Mouse (Mus musculus) intestine, postnatal 0 days (tissue): ENCODE measurements around the gene Cfl1. TPM values are rescaled to one million over a fixed set of nuclear protein-coding genes. Genes with fewer than 3 reads are reported as not detected.
A peak's percentile ranks its signal among the peaks of the same experiment; 100 is the strongest.

Experiments used
- ATAC-seq: fragments of 200-750 bp; cut with Nextera tagmentation; 2 replicates; pipeline ENCODE4 v1.8.0; 2017; ENCODE audit warnings: mild to moderate bottlenecking, moderate TSS enrichment, moderate library complexity
- H3K27ac ChIP-seq: fragments of 300-500 bp; sonication (generic); 2 replicates; pipeline ENCODE4 v1.5.1; 2014; ENCODE audit warnings: mild to moderate bottlenecking, low read depth, low read length, moderate library complexity
- H3K27me3 ChIP-seq: fragments of 300-500 bp; sonication (generic); replicated peaks from 2 replicates; pipeline ENCODE4 v1.6.1; 2014; ENCODE audit warnings: low read length, mixed read lengths; ENCODE audit not compliant: control insufficient read depth, insufficient read depth
- H3K36me3 ChIP-seq: fragments of 300-500 bp; sonication (generic); 2 replicates; pipeline ENCODE4 v1.6.1; 2014; ENCODE audit warnings: mild to moderate bottlenecking, moderate library complexity; ENCODE audit not compliant: control insufficient read depth, insufficient read depth
- H3K4me1 ChIP-seq: fragments of 300-500 bp; sonication (generic); replicated peaks from 2 replicates; pipeline ENCODE4 v1.6.1; 2014; ENCODE audit warnings: antibody characterized with exemption, low read length, mixed read lengths; ENCODE audit not compliant: control insufficient read depth, insufficient read depth
- H3K4me2 ChIP-seq: fragments of 300-500 bp; sonication (generic); replicated peaks from 2 replicates; pipeline ENCODE4 v1.6.1; 2014; ENCODE audit warnings: low read depth, mild to moderate bottlenecking, moderate library complexity
- H3K4me3 ChIP-seq: fragments of 300-500 bp; sonication (generic); 2 replicates; pipeline ENCODE4 v1.5.1; 2014; ENCODE audit warnings: low read depth, low read length
- H3K9ac ChIP-seq: fragments of 300-500 bp; sonication (generic); 2 replicates; pipeline ENCODE4 v1.6.1; 2014; ENCODE audit warnings: mild to moderate bottlenecking, low read depth, low read length
- H3K9me3 ChIP-seq: fragments of 300-500 bp; sonication (generic); 2 replicates; pipeline ENCODE4 v1.6.1; 2016; ENCODE audit warnings: mixed run types; ENCODE audit not compliant: control insufficient read depth
- CTCF ChIP-seq: sonication (generic); IDR thresholded peaks from 2 replicates; pipeline ENCODE4 v1.5.1; 2016; ENCODE audit warnings: low read depth, mild to moderate bottlenecking, control low read depth, antibody characterized with exemption, moderate library complexity
- WGBS: fragments of 180-500 bp; shearing (Covaris S2); extraction: QIAGEN DNeasy Blood & Tissue Kit; methylation state at CpG from one replicate; pipeline ENCODE4 v1.1.7; 2014; 5-methylcytosine and 5-hydroxymethylcytosine counted together
- polyA plus RNA-seq: library from polyadenylated mRNA; unstranded; fragments of >200 nt; fragmentation: Nextera tagmentation; extraction: Ambion mirVana; gene quantifications from 2 replicates; pipeline ENCODE4 v1.2.1, GENCODE M21; 2015

The Cfl1 gene
- polyA plus RNA-seq, 1 experiment from 2014 or later, result 1,786 TPM

GRCm38 (mm10) chr19:5530138-5530524, 39.9 kb downstream of the Cfl1 start:
- H3K27me3 ChIP-seq, result no peaks in the 10 kb centered on the region
- no peak for ATAC-seq
- no peaks in the 10 kb centered on the region for H3K9me3 ChIP-seq
- no peaks in the 10 kb centered on the region for H3K36me3 ChIP-seq
- no peaks in the 10 kb centered on the region for H3K4me1 ChIP-seq
- WGBS, result 31% methylated on average over 7 of the region's 7 CpGs
- no peak for TF ChIP-seq CTCF
- H3K4me2 ChIP-seq, result peak overlapping the region; percentile 67
- peak overlapping the region; percentile 30; the same call in 1 of the 2 replicates for H3K4me3 ChIP-seq
- no peak overlapping the region for H3K9ac ChIP-seq
- H3K27ac ChIP-seq, result no peak overlapping the region

GRCm38 (mm10) chr19:5532520-5532919, 42.3 kb downstream of the Cfl1 start:
- no peak for ATAC-seq
- Histone ChIP-seq H3K9ac (no peak overlapping the region), H3K27me3 (no peaks in the 10 kb centered on the region), H3K27ac (no peak overlapping the region), H3K4me1 (no peaks in the 10 kb centered on the region), H3K36me3 (no peaks in the 10 kb centered on the region; the same call in 1 of the 2 replicates), H3K4me2 (no peak overlapping the region), H3K9me3 (no peaks in the 10 kb centered on the region), H3K4me3 (no peak overlapping the region)
- 62% methylated on average over 8 of the region's 8 CpGs for WGBS
- TF ChIP-seq CTCF, result no peak

GRCm38 (mm10) chr19:5538786-5539185, 48.5 kb downstream of the Cfl1 start:
- H3K27me3 ChIP-seq, result no peaks in the 10 kb centered on the region
- H3K4me3 ChIP-seq, result no peak overlapping the region
- H3K36me3 ChIP-seq, result no peaks in the 10 kb centered on the region; the same call in 1 of the 2 replicates
- no peaks in the 10 kb centered on the region for H3K4me1 ChIP-seq
- TF ChIP-seq CTCF, result no peak
- H3K9me3 ChIP-seq, result no peaks in the 10 kb centered on the region
- no peak overlapping the region for H3K27ac ChIP-seq
- WGBS, result 79% methylated on average over 8 of the region's 8 CpGs
- no peak overlapping the region for H3K9ac ChIP-seq
- H3K4me2 ChIP-seq, result no peak overlapping the region
- no peak for ATAC-seq

DNA sequence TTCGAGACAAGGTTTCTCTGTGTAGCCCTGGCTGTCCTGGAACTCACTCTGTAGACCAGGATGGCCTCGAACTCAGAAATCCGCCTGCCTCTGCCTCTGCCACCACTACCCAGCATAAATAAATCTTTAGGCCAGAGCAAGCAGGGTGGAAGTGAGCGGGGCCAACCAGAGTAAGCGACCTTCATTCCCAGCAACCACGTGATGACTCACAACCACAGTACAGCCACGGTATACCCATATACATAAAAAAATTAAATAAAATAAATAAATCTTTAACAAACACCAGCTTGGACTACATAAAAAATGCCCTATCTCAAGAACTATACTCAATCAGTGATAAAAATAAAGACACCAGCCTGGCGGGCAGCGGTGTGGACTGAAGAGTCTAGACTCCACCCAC, 53.1 kb downstream of the Cfl1 start:
- H3K9me3 ChIP-seq, result no peaks in the 10 kb centered on the region
- H3K4me3 ChIP-seq, result no peak overlapping the region
- ATAC-seq, result no peak
- TF ChIP-seq CTCF, result no peak
- H3K4me1 ChIP-seq, result no peaks in the 10 kb centered on the region
- no peak overlapping the region for H3K4me2 ChIP-seq
- H3K27ac ChIP-seq, result no peak overlapping the region
- no peaks in the 10 kb centered on the region for H3K27me3 ChIP-seq
- H3K9ac ChIP-seq, result no peak overlapping the region
- no peaks in the 10 kb centered on the region for H3K36me3 ChIP-seq
- 79% methylated on average over 9 of the region's 9 CpGs for WGBS

GRCm38 (mm10) chr19:5544031-5544430, 53.8 kb downstream of the Cfl1 start:
- 50% methylated on average over 11 of the region's 11 CpGs for WGBS
- no peak for TF ChIP-seq CTCF
- no peak overlapping the region for H3K4me3 ChIP-seq
- H3K27ac ChIP-seq, result no peak overlapping the region
- H3K9ac ChIP-seq, result no peak overlapping the region
- H3K36me3 ChIP-seq, result no peaks in the 10 kb centered on the region
- no peaks in the 10 kb centered on the region for H3K4me1 ChIP-seq
- H3K9me3 ChIP-seq, result no peaks in the 10 kb centered on the region
- no peak overlapping the region for H3K4me2 ChIP-seq
- ATAC-seq, result no peak
- no peaks in the 10 kb centered on the region for H3K27me3 ChIP-seq

Other genes with a start within 250 kb of the Cfl1 start
- gene Pacs1, start 217.3 kb upstream of the Cfl1 start, polyA plus RNA-seq, result 6.2 and 6.6 TPM in 2 replicates
- gene Sf3b2, start 195.0 kb upstream of the Cfl1 start, polyA plus RNA-seq, result 160 and 172 TPM in 2 replicates
- 0.55 and 0.67 TPM in 2 replicates for gene Gal3st3, start 192.1 kb upstream of the Cfl1 start, polyA plus RNA-seq
- not detected in 2 replicates for gene Catsper1, start 154.7 kb upstream of the Cfl1 start, polyA plus RNA-seq
- gene Cst6, start 140.9 kb upstream of the Cfl1 start, polyA plus RNA-seq, result 624 and 632 TPM in 2 replicates
- gene Eif1ad, start 123.7 kb upstream of the Cfl1 start, polyA plus RNA-seq, result 81.2 and 88.1 TPM in 2 replicates
- gene Banf1, start 123.3 kb upstream of the Cfl1 start, polyA plus RNA-seq, result 309 and 329 TPM in 2 replicates
- 53.7 and 63.0 TPM in 2 replicates for gene Sart1, start 101.8 kb upstream of the Cfl1 start, polyA plus RNA-seq
- 0.27 and 0.59 TPM in 2 replicates for gene Tsga10ip, start 87.9 kb upstream of the Cfl1 start, polyA plus RNA-seq
- 136 and 137 TPM in 2 replicates for gene Drap1, start 65.5 kb upstream of the Cfl1 start, polyA plus RNA-seq
- 33.0 and 34.2 TPM in 2 replicates for gene AI837181, start 65.3 kb upstream of the Cfl1 start, polyA plus RNA-seq
- gene Fosl1, start 42.9 kb upstream of the Cfl1 start, polyA plus RNA-seq, result not detected in 2 replicates
- 7.3 and 7.5 TPM in 2 replicates for gene Ccdc85b, start 32.6 kb upstream of the Cfl1 start, polyA plus RNA-seq
- gene Fibp, start 29.8 kb upstream of the Cfl1 start, polyA plus RNA-seq, result 116 and 130 TPM in 2 replicates
- 0.85 and 0.92 TPM in 2 replicates for gene Ctsw, start 21.9 kb upstream of the Cfl1 start, polyA plus RNA-seq
- 39.4 and 40.7 TPM in 2 replicates for gene Efemp2, start 16.5 kb upstream of the Cfl1 start, polyA plus RNA-seq
- 12.4 and 14.4 TPM in 2 replicates for gene Mus81, start 2.1 kb upstream of the Cfl1 start, polyA plus RNA-seq
- gene 1700020D05Rik, start 13.3 kb downstream of the Cfl1 start, polyA plus RNA-seq, result not detected in 2 replicates
- 3.8 and 4.5 TPM in 2 replicates for gene Snx32, start 20.1 kb downstream of the Cfl1 start, polyA plus RNA-seq
- 19.2 and 24.1 TPM in 2 replicates for gene Ovol1, start 70.2 kb downstream of the Cfl1 start, polyA plus RNA-seq
- 13.0 and 15.9 TPM in 2 replicates for gene Ap5b1, start 77.6 kb downstream of the Cfl1 start, polyA plus RNA-seq
- gene Rnaseh2c, start 111.4 kb downstream of the Cfl1 start, polyA plus RNA-seq, result 73.8 and 81.0 TPM in 2 replicates
- 37.4 and 38.6 TPM in 2 replicates for gene Kat5, start 119.8 kb downstream of the Cfl1 start, polyA plus RNA-seq
- 28.4 and 31.9 TPM in 2 replicates for gene Rela, start 147.0 kb downstream of the Cfl1 start, polyA plus RNA-seq
- gene Sipa1, start 173.3 kb downstream of the Cfl1 start, polyA plus RNA-seq, result 8.2 and 9.8 TPM in 2 replicates
- 29.4 and 29.7 TPM in 2 replicates for gene Map3k11, start 198.3 kb downstream of the Cfl1 start, polyA plus RNA-seq
- 9.3 and 12.7 TPM in 2 replicates for gene Pcnx3, start 198.5 kb downstream of the Cfl1 start, polyA plus RNA-seq
- gene Kcnk7, start 213.9 kb downstream of the Cfl1 start, polyA plus RNA-seq, result 0.12 and 0.21 TPM in 2 replicates
- gene Ehbp1l1, start 235.9 kb downstream of the Cfl1 start, polyA plus RNA-seq, result 49.8 and 51.0 TPM in 2 replicates
- gene Fam89b, start 239.2 kb downstream of the Cfl1 start, polyA plus RNA-seq, result 48.5 and 48.9 TPM in 2 replicates